Mouse (Mus musculus) cerebellum, adult (tissue): Measurements from ENCODE around the gene Slit3.

Source experiments
- ATAC-seq: cut with Nextera tagmentation; 2 replicates; pipeline ENCODE4 v1.9.2; 2017; ENCODE audit warnings: mild to moderate bottlenecking, moderate library complexity, mixed read lengths; ENCODE audit not compliant: insufficient number of reproducible peaks, low FRiP score, low TSS enrichment

Gene Slit3

DNA sequence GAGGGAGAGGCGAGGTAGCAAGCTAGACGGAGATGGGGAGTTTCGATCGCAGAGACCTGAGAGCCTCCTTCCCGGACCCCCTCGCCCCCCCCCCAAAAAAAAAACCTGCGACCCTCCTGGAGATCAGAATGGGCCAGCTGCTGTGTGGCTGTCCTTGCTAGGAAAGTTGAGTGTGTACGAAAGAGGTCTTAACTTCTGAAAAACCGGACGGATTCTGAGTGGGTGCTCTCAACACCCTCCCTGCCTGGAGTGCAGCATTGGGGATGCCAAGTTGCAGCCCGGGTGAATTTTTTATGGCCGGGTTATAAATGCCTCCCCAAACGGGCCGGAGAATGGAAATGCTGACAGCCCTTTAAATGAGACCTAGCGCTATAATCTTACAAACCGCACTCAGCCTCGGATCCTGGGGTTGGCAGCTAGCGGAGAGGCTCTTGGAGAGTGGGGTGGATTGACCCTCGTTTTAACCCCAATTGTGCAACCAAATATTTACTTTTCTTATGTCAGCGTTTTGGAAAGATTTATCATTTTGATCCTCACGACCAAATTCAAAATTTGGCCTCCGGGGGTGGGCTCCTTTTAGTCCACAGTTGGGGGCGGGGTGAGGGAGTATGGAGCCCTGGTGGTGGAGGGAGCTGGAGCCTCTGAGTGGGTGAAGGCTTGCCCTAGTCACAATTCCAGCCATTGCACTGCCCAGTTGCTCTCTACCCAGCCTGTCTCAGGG is 1.2 kb downstream of the Slit3 start:
- ATAC-seq, result no peak

DNA sequence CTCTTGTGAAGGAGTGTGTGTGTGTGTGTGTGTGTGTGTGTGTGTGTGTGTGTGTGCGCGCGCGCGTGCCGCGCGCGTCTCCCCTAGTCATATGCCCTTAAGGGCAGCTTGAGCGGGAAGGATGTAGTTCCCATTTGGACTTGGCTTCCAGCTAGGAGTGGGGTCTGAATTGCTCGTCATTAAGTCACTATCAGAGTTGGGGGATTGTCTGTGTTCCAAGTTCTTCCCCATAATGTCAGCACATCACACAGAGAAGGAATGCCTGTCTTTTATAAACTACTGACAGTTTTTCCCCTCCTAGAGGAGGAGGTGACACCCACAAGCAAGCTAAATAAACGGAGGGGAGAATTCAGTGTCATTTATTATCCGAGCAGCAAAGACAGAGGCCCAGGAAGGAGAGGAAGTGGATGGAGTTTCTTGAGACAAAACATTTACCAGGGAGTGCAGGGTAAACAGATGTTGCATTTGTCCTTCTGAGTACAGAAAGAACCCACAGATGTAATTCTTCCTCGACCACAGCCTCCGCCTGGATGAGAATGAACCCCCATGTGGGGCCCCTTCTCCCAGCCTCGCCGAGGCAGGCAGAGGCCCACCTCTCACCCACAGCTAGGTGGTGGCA is 3.6 kb downstream of the Slit3 start:
- ATAC-seq, result no peak

DNA sequence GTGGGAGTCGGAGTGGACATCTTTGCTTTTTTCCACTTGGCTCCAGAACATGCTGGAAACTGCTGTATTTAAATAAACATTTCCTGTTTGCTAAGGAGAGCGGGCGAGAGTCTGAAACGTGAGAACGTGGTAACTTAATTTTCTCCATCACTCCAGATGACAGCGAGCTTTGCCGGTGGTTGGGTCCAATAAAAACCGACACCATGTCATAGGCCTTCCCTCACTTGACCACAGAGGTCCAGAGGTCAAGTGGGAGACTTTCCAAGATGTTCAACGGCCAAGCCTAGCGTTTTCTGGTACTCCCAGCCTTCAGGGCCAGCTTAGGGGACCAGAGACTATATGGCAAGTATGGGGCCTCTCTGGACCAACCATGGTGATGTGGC is 4.1 kb downstream of the Slit3 start:
- no peak for ATAC-seq

DNA sequence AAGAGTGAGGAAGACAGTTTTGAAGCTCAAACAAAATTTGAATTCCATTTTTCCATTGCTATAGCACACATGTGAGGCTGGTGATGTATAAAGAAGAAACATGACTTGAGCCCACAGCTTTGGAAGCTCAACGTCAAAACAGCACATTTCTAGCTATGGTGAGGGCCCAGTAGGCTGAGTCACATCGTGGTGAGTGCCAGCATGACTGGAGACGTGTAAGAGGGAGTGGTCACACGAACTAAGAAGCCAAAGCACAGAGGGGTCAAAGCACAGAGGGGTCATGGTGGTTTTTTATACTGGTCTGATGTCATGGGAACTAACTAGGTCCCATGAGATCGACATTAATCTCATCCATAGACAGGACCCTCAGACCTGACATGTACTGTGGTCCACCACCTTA is 10.7 kb downstream of the Slit3 start:
- ATAC-seq, result no peak

DNA sequence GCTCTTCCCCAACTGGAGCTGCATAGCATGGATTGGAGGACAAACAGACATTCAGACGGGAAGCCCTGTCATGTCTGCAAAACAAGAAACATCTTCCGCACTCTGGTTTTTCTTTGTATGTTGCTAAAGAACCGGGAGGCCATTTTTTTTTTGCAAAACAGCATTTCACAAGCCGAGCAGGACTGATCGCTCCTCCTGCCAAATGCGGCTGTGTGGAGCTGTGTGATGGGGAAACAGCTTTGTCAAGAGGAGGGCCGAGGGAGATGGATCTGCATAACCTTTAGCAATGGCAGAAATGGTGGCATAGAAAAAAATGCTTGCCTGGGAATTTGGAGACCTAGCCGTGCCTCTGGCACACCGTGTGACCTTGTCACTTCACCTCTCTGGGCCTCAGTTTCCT is 15.6 kb downstream of the Slit3 start:
- no peak for ATAC-seq

DNA sequence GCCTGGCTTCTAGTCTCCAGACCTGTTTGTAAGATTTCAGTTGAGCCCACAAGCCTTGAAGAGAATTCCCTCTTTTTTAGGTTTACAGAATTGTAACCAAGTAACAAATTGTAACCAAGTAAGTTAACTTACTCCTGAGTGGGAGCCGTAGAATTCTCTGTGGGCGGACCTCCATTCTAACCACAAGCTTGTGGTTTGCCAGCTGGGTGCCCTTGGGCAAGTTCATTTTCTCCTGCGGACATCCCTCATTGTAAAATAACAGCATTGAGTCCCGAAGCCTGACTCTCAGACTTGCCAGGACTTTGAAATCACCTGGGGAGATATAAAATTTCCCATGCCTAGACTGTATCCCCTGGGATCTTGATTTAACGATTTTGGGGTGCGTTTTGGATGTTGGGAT is 19.1 kb downstream of the Slit3 start:
- ATAC-seq, result no peak

DNA sequence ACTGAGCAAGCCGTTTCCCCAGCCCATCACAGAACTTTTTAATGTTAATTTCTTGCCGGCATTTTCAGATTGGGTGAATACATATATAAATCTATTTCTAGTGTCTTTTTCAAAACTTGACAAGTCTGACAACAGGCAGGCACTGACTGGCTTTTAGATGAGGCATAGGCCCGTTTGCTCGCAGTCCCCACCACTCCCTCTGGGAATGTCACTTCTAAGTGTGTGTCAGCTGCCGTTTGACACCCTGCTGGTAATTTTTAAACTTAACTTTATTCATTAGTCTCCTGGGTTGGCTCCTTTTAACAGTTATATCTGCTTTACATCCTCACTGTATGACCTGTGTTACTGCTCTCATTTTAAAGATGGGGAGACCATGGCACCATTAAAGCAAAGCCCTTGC is 21.2 kb downstream of the Slit3 start:
- ATAC-seq, result no peak

DNA sequence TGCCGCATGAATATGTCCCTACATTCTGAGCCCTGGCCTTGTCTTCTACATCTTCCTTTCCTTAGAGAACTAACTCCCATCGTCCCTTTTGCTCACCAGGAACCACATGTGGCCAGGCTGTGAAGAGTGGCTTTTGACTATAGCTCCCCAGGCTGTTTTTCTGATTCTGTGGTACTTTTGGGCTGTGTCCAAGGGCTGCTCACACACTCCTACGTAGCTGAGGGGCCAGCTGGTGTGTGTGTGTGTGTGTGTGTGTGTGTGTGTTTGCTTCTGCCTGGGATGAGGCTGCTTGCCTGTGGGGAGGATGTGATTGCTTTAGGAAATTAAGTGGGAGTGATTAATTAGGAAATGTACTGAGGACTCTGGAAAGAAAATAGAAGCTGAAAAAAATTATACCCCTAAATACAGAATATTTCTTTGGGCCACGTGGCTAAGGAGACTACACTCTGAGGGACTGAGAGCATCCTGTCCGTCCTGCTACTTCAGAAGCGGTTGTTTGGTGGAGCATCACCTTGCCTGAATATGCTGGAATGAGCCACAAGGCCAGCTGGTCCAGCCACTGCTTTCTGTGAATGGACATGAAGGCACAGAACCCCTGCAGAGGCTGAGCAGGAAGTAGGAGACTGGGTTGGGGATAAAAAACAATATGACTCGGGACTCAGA is 21.8 kb downstream of the Slit3 start:
- ATAC-seq, result peak; percentile 61

DNA sequence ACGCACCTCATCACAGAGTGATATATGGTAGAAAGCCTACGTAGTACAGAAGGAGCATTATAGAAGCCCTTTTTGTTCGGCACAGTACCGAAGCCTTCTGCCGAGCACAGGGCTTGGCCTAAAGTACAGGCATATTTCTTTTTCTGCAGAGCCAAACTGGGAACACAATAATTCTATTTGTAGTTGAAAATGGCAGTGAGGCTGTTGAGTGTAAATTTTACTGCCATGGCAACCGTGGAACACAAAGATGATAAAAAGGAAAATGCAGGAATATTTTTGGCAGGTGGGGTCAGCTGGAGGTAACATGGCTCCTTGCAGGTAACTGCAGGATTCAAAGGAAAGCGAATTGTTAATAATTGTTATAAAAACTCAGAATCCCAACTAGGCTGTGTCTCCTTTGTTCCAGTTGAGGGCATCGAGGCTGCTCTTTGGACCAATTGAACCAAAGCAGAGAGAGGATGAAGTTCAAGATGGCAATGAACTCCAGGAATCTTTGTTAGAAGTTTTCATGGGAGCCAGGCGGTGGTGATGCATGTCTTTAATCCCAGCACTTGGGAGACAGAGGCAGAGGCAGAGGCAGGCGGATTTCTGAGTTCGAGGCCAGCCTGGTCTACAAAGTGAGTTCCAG is 26.9 kb downstream of the Slit3 start:
- ATAC-seq, result no peak

DNA sequence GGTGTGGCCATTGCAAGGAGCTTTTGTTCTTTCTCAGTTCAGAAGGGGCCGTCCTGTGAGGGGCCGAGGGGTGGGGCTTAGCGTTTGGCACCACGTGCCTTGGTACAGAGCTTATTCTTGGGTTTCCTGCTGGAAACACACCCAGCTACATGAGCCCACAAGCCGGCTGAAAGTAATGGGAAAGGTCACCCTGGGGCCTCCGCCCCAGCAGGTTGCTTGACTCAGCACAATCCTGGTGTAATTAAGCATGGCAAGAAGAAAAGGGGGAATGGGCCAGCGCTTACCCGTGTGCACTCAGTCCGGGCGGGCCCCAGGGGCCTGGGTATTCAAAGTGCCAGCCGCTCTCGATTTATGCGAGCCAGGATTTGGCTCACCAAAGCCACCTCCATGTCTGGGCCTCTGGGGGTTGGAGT is 30.5 kb downstream of the Slit3 start:
- ATAC-seq, result no peak

DNA sequence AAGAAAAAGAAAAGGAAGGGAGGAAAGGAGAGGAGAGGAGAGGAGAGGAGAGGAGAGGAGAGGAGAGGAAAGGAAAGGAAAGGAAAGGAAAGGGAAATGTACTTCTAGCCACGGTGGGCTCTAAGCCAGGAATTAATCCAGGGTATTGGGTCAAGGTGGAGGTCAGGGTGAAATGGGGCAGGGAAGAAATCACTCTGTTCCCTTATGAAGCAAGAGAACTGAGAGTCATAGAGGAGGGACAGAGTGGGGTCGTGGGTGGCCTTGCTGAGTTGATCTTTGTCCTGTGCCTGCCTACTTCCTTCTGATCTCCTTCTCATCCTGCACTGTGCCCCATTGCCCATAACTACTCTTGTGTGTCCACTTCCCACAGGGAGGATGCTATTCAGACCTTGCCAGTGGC is 31.9 kb downstream of the Slit3 start:
- ATAC-seq, result no peak

DNA sequence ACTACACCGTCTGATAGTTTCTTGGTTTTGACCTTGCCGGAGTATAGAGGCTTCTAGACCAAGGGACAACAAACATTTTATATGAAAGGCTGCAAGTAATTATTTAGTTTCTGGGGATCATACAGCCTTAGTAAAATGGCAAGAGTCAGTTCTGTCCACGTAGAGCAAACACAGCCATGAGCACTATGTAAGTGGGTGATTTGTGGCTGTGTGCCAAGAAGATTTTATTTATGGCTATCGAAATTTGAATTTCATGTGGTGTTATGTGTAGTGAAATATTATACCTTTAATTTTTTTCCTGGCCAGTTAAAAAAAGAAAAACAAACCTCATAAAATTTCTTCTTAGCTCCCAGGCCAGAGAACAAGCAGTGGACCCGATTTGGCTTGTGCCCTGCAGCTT is 33.4 kb downstream of the Slit3 start:
- no peak for ATAC-seq

DNA sequence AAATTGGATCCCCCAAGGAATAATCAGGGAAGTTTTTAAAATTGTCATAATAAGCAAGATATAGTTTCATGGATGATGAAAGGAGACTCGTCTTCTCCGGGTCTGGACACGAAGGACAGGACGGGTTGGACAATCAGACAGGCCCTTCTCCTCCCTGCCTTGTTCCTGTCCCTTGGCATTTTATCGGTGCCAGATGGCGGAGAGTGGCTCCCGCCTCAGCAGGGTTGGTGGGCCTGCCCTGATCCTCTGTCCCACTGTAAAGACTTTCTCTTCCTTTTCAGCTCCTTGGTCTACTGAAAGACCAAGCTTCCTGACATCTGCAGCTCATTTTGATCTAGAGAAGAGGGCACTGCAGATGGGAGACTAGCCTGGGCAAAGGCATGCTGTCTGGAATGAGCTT is 34.3 kb downstream of the Slit3 start:
- peak; percentile 67 for ATAC-seq

DNA sequence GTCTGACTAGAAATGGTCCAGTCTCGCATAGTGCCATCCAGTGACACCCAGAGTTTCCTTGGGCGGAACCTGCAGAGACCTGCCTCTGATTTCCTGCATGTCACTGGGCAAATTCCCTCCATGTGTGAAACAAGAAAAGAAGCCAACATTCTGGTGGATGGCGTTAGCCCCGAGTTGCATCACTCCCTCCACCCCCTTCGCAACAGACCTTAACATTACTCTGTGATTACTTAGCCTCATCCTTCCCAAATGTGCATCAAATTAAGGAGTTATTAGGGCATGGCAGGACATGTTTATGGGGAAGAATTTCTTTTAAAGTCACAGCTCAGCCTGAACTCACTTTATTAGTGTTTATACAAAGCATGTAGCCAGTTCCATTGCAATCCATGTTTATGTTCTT is 35.7 kb downstream of the Slit3 start:
- no peak for ATAC-seq

DNA sequence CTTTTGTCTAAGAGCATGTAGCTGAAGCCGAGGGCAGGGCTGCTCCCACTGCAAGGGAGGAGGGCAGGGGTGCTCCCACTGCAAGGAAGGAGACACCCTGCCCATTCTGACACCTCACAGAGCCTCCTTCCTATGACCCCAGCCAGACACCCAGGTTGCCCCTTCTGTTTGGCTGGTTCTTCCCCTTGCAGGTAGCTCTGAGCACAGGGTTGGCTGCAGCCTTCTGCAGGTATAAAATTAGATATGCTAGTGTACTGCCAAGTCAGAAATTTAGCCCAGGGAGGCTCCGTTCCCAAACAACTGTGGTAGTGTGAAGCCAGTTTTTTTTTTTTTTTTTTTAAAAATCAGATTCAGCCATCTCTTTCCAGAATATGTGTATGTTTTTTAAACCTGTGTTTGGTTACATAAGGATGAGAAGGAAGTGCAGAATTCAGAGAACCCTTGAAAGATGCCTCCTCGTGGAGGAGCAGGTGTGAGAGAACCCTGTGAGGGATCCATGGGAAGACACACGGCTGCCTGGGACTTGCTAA is 39.7 kb downstream of the Slit3 start:
- peak; percentile 70 for ATAC-seq

DNA sequence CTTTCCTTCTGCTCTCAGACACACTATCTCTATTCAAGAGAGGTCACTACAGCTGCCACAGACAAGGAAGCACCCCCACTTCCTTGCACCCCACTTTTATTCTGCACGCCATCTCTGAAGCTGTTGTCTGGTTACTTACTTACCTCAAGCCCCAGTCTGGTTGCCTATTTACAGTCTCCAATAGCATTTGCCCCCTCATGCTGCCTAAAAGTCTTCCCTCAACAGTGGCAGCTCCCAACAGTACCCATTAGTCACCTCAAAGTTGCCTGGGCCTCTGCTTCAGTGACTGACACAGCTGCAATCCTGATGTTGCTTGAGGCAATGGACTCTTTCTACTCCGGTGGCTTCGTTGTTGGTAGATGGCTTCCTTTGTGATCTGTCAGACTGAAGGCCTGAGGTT is 42.4 kb downstream of the Slit3 start:
- no peak for ATAC-seq

DNA sequence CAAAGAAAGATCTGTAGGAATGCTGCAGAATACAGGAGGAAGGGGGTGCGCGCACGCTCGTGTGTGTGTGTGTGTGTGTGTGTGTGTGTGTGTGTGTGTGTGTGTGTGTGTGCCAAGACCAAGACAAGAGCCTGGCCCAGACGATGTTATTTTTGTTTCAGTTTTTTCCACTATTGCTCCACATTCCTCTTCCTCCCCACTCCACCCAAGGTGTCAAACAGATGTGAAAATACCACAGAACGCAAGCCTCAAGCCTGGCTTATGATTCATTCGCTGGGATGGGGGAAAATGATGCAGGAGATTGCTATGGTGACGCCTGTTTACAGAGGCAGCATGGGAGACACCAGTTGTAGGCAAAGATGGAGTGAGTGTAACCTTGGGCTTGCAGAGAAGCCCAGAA is 46.2 kb downstream of the Slit3 start:
- no peak for ATAC-seq

DNA sequence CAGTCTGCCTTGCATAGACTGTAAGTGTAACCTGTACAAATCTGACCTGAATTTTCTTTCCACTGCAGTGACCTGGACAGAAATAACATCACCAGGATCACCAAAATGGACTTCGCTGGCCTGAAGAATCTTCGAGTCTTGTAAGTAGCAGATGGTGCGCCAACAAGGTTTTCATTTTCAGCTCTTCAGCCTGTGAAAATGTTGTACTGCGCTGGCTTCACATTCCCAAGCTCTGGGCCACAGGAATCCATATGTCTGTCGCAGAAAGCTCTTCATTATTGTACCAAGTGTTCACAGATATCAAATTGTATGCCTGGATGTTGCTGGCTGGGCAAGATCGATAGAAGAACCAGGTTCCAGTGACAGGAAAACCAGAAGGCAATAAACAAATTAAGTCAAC is 50.5 kb downstream of the Slit3 start:
- ATAC-seq, result no peak

DNA sequence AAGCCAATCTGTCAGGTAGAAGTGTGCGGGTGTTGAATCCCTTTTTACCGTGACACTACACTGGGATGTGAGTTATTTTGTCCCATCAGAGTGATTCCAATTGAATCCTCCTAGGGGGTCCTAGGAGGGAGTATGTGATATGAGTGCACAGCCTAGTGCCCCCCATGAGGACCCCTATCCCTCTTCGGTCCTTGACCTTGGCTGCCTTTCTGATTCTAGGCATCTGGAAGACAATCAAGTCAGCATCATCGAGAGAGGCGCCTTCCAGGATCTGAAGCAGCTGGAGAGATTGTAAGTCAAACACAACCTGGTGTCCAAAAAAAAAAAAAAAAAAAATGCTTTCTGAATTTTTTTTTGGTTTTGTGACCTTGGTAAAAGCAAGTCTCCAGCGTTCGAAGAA is 56.5 kb downstream of the Slit3 start:
- no peak for ATAC-seq

DNA sequence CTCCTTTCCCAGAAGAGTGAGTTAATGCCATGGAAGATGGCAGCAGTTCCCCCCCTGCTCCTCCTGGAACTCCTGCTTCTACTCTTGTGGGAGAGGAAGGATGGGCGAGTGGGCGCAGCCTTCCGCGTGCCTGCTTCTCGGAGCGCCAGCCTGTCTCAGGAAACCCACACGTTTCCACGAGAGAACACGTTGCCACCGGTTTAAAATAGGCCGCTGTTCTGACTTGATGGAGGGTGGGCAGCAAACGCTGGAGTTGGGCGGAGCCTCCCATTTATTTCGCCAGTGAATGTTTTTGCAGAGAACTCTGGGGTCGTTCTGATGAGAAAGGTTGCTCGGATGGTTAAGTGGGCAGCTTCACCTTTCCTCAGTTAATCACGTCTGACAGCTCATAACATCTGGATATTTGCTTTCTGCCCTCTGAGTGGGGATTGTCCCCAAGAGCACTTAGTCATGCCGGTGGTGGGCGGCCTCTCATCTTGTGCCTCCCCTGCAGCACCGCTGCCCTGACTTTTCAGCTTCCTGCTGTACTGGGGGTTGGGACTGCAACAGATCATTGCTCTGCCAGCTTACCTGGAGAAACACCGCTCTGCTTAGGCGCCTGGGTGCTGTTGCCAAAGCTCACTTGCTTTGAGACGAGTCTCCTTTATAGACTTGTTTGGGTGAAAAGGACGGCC is 57.3 kb downstream of the Slit3 start:
- no peak for ATAC-seq

DNA sequence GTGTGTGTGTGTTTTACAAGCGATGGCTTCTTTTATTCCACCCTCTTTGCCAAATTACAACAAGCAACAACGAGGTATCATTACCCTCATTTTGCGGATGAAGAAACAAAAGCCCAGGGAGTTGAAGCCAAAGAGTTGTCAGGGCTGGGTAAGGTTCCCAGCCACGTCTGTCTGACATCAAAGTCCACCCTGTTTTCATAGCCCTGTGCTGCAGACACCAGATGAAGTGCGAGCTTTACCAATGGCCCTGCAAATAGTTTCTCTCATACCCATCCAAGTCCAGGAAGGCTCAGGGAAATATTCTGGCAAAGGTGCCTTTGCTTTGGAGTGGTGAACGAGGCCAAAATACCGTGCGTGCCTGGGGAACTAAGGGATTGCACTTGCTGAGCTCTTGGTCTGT is 58.3 kb downstream of the Slit3 start:
- ATAC-seq, result no peak
